Mouse (Mus musculus): ENCODE data around the gene Map3k5.

The Map3k5 gene

GRCm38 (mm10) chr10:20186800-20187273, 252.6 kb downstream of the Map3k5 start:
- no peak for DNase-seq (ENCODE audit: low read depth, low spot score)

DNA sequence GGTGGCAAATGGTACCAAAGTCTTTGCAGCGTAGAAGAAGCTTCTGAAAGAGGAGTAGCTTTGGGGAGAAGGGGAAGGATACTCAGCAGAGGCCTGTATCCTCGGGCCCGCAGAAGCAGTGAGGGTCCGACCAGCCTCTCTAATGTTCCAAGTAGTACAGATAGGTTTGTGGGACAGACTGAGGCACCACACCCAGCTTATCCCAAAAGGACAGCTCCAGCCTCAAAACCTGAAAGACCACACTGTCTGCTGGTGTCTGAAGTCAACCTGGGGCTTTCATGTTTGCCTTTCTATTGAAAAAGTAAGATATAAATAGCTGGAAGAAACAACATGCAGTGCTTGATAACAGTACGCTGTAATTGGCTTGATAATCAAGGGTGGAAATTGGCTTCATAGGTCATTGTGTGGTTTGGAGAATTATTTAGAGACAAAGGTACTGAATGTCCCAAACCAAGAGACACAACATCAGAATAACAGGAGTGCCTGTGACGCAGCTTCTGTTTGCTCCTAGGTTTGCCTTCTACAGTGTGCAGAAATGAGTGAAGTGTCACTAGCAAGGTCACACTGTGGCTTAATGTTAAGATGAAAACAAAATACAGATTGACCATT, 256.0 kb downstream of the Map3k5 start:
- DNase-seq (ENCODE audit: low read depth, low spot score), result no peak

Data from brain, adult 2 months (tissue).